Mouse (Mus musculus) CH12.LX (cell line): ENCODE measurements at regions not wholly inside any gene's neighbourhood (a gene's known extent, or its start where the extent isn't known, plus 50 kb on each side); places are given as distances from the start of the nearest gene placed in this dataset.

Experiments used
- CTCF ChIP-seq, 2 experiments: IDR thresholded peaks in 1 of 2; conservative IDR thresholded peaks in 1 of 2; 2 replicates each; pipeline ENCODE4 v1.5.1; 2011 to 2012; ENCODE audit warnings: low read depth in 2 of 2, low read length in 2 of 2, improper control_type of control experiment in 1 of 2, inconsistent platforms in 1 of 2, mild to moderate bottlenecking in 1 of 2, moderate library complexity in 1 of 2
- ELF1 ChIP-seq: IDR thresholded peaks from 2 replicates; pipeline ENCODE4 v1.6.1; 2014; ENCODE audit warnings: low read depth, mild to moderate bottlenecking, inconsistent platforms, low read length, improper control_type of control experiment
- IRF4 ChIP-seq: IDR thresholded peaks from 2 replicates; pipeline ENCODE4 v1.6.1; 2014; ENCODE audit warnings: low read depth, mild to moderate bottlenecking, inconsistent platforms, low read length, improper control_type of control experiment
- MAX ChIP-seq: IDR thresholded peaks from 2 replicates; pipeline ENCODE4 v1.6.1; 2011; ENCODE audit warnings: low read length, improper control_type of control experiment
- POLR2A ChIP-seq: IDR thresholded peaks from 2 replicates; pipeline ENCODE4 v1.6.1; 2011; ENCODE audit warnings: low read depth, mild to moderate bottlenecking, improper control_type of control experiment, low read length
- RCOR1 ChIP-seq: conservative IDR thresholded peaks from 2 replicates; pipeline ENCODE4 v1.6.1; 2012; ENCODE audit warnings: low read depth, mild to moderate bottlenecking, inconsistent platforms, low read length, improper control_type of control experiment
- SMC3 ChIP-seq: IDR thresholded peaks from 2 replicates; pipeline ENCODE4 v1.6.1; 2011; ENCODE audit warnings: low read depth, low read length, improper control_type of control experiment

- TF ChIP-seq CTCF (conservative IDR thresholded peaks at IDR 0.05 in 1 of 2, IDR thresholded peaks at IDR 0.05 in 1 of 2; ENCODE audit: low read depth in 2 of 2, low read length in 2 of 2) (no peak), IRF4 (no peak), MAX (no peak), ELF1 (no peak), SMC3 (no peak), POLR2A (no peak), RCOR1 (no peak)
These were observed 531.7 kb upstream of the Cdh6 start for GRCm38 (mm10) chr15:13705187-13705586.
